Mouse (Mus musculus): ENCODE measurements at regions not wholly inside any gene's neighbourhood (a gene's known extent, or its start where the extent isn't known, plus 50 kb on each side); places are given as distances from the start of the nearest gene placed in this dataset.

DNA sequence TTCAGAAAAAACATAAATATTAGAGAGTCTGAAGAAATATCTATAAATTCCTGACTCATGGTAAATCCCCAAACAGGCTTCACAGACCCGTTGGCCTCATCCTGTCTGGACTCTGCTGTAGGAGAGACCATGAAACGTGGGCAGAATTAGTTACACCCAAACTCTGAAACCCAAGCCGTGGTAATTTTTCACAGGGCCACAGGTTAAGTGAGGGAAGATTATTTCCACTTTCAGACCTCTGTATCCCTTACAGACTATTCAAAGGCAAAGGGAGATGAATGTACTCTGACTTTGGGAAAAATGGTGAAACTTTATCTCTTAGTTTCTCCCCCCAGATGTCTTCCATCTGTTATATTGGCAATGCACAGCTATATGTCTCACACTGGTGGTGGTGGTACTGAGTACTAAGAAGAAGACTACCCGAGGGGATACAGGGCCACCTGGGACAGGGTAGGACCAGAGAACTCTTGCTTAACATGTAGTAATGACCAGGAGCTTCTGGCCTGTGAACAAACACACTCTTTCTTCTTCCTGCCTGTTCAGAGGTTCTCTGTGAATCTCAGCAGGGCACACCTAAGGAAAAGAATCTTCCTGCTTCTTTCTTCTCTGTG lies 388.8 kb upstream of the Actbl2 start:
- Histone ChIP-seq H3K4me3 (no peak overlapping the region), H3K9me3 (no peaks in the 10 kb centered on the region)
- ATAC-seq (ENCODE audit: low FRiP score): no peak

DNA sequence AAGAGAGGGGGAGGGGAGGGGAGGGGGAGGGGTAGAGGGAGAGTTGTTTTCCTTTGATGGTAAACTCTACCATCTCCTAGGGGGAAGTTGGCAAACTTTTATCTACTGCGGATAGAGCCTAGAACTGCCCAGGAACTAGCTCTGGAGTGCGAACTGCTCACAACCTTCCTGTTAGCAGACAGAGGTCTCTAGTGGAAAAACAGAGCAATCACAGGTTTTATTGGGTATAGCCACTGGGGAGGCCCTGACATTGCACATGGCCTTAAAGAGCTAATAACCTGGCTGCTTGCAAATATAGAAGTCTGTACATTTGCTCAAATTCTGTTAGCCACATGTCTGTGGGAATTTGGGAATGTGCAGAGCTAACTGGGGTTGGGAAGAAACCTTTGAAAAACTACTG lies 388.1 kb upstream of the Actbl2 start:
- Histone ChIP-seq H3K9ac (no peak overlapping the region), H3K4me1 (replicated peaks) (no peaks in the 10 kb centered on the region; the same call in 1 of the 2 replicates)
- 45% methylated on average over 2 of the region's 2 CpGs for WGBS

More for the DNA sequence above, 388.8 kb upstream of the Actbl2 start:
- no peak overlapping the region for H3K4me2 ChIP-seq
- no peaks in the 10 kb centered on the region; the same call in 1 of the 2 replicates for H3K4me1 ChIP-seq (replicated peaks)
- H3K36me3 ChIP-seq: no peaks in the 10 kb centered on the region
- H3K9ac ChIP-seq: no peak overlapping the region
- WGBS: 71% methylated on average over 4 of the region's 4 CpGs
- H3K27ac ChIP-seq: no peak overlapping the region
- H3K27me3 ChIP-seq: no peaks in the 10 kb centered on the region

DNA sequence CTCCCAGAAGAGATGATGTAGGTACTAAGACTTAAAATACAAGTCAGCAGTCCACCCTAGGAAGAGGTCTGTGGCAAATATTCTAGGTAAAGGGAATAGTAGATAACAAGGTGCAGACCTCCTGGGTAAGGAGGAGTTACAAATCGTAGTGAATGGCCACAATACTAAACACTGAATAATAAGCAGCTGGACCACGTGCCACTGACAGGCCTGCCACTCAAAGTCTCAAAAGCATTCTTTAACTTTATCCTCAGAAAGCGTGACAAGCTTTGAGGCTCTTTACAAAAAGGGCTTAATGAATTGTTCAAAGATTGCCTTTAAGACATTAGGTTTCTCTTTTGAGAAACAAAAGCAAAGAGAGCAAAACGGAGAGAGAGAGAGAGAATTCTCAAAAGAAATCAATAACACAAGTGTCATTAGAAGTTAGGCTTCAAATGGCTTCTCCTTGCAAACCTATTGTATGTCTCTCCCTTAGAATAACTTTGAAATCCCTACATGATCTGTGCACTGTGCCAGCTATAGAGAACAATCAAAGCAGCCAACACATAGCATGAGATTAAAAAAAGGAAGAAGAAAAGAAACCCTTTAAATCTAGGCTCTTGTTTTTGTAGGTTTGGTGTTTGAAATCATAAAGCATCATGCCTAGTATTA lies 383.6 kb upstream of the Actbl2 start:
- H3K27ac ChIP-seq: no peak overlapping the region
- no peak overlapping the region for H3K4me2 ChIP-seq
- H3K9me3 ChIP-seq: no peaks in the 10 kb centered on the region
- H3K9ac ChIP-seq: no peak overlapping the region
- no peak for ATAC-seq (ENCODE audit: low FRiP score)
- WGBS: 12% methylated on average over 4 of the region's 4 CpGs
- no peaks in the 10 kb centered on the region for H3K36me3 ChIP-seq
- peaks cover 5% of the 10 kb centered on the region; the same call in 1 of the 2 replicates for H3K4me1 ChIP-seq (replicated peaks)
- no peaks in the 10 kb centered on the region for H3K27me3 ChIP-seq
- no peak overlapping the region for H3K4me3 ChIP-seq

More for the DNA sequence above, 388.1 kb upstream of the Actbl2 start:
- no peak overlapping the region for H3K4me3 ChIP-seq
- H3K9me3 ChIP-seq: no peaks in the 10 kb centered on the region
- no peak overlapping the region for H3K4me2 ChIP-seq
- no peak overlapping the region for H3K27ac ChIP-seq
- no peak for ATAC-seq (ENCODE audit: low FRiP score)
- H3K36me3 ChIP-seq: no peaks in the 10 kb centered on the region
- H3K27me3 ChIP-seq: no peaks in the 10 kb centered on the region

DNA sequence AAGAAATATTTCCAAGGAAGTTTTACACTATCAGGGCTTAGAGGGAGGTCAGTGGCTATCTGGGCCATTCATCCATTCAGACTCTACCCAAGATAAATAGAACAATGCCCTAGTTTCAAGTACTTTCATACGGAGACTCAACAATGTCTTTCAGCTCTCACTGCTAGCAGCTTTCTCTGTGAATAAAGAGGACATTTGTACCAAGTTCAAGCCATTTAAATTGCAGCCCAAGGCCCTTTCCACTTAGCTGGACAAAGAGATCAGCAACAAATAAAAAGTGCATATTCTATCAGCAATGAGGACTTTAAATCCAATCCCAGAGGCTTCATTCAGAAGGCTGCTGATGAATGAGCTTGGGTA lies 383.1 kb upstream of the Actbl2 start:
- no peak for ATAC-seq (ENCODE audit: low FRiP score)
- Histone ChIP-seq H3K9me3 (no peaks in the 10 kb centered on the region), H3K27me3 (no peaks in the 10 kb centered on the region), H3K9ac (no peak overlapping the region), H3K4me3 (no peak overlapping the region), H3K27ac (no peak overlapping the region), H3K36me3 (no peaks in the 10 kb centered on the region), H3K4me1 (replicated peaks) (peaks cover 5% of the 10 kb centered on the region; the same call in 1 of the 2 replicates), H3K4me2 (no peak overlapping the region)
- 14% methylated on average over 1 of the region's 1 CpGs for WGBS

DNA sequence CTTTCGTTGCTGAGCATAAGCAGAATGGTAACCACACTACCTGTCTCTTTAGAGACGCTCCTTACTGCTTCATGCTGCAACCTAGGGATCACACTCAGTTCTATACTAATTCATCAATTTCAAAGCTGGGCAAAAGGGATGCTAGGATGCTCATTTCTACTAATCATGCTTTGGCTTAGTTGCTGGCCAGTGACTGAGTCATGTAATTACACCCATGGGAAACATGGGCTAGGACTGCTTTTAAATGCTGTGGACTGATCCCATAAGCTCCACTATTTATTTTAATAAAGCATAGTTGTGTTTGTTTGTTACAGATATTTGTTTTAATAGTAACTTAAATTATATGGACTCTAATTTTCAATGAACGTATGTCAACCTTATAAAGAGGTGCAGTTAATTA lies 373.2 kb upstream of the Actbl2 start:
- Histone ChIP-seq H3K4me1 (replicated peaks) (no peaks in the 10 kb centered on the region; the same call in 1 of the 2 replicates), H3K27ac (no peak overlapping the region), H3K27me3 (no peaks in the 10 kb centered on the region), H3K36me3 (no peaks in the 10 kb centered on the region), H3K9ac (no peak overlapping the region), H3K4me2 (no peak overlapping the region), H3K4me3 (no peak overlapping the region), H3K9me3 (no peaks in the 10 kb centered on the region)
- ATAC-seq (ENCODE audit: low FRiP score): no peak
- WGBS: 75% methylated on average over 3 of the region's 3 CpGs

DNA sequence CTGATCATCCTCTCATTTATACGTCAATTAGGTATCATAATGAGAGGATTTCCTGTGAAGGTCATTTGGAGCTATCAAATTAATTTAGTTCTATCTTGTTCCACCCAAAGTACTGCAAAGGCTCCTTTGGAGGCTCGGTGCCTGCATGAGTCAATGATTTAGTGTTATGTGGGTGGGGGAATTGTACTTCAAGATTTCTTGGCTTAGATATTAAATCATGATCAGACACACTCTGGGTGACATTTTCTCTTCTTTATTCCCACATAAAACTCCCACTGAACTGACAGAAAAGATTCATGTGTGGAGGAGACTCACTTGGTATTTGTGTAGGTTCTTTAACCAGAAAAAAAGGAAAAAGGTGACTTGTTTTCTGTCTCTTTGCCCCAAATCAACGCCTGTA lies 372.6 kb upstream of the Actbl2 start:
- Histone ChIP-seq H3K4me3 (no peak overlapping the region), H3K4me2 (no peak overlapping the region), H3K27ac (no peak overlapping the region), H3K27me3 (no peaks in the 10 kb centered on the region), H3K36me3 (no peaks in the 10 kb centered on the region), H3K9me3 (no peaks in the 10 kb centered on the region), H3K9ac (no peak overlapping the region), H3K4me1 (replicated peaks) (no peaks in the 10 kb centered on the region; the same call in 1 of the 2 replicates)
- WGBS: 69% methylated on average over 3 of the region's 3 CpGs
- no peak for ATAC-seq (ENCODE audit: low FRiP score)

DNA sequence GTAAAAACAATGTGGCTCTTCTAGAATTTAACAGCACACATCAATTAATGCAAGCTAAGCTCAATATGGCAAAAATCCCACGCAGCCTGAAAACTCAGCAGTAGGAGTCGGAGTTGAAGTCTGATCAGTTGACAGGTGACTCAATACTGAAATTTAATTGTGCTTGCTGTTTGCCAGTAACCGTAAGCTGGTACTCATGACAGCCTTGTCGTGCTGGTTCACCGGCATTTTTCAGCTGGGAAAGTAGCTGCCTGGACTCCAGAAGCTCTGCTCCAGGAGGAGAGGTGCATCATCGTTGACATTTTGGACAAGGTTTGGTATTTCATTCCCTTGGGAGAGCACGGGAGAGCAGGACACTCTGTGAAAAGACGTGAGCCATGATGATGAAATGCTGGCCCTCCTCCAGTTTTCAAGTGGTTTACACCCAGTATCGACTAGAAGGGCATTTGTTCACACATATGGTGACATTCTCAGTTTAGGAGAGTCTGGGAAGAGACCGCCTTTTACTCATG lies 372.1 kb upstream of the Actbl2 start:
- no peaks in the 10 kb centered on the region for H3K36me3 ChIP-seq
- no peak for ATAC-seq (ENCODE audit: low FRiP score)
- 76% methylated on average over 10 of the region's 10 CpGs for WGBS

DNA sequence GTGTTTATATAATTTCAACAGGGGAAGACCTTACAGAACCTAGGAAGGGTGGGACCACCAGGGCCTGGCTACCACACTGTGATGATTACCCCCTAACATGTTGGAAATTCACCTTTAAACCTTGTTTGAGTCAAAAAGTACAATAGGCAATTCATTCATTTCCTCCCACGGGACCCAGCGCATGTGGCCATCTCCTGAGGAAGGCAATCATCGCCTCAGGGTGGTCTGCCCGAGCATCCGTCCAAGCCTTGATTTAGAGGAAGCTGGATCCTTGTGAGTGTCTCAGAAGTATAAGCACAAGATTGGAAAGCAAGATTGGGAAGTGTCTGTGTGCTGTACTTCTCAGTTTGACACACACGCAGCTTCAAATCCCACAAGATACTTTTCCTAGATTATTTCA lies 360.9 kb upstream of the Actbl2 start:
- H3K4me1 ChIP-seq (replicated peaks): no peaks in the 10 kb centered on the region
- H3K4me2 ChIP-seq: no peak overlapping the region
- no peak for ATAC-seq (ENCODE audit: low FRiP score)
- H3K4me3 ChIP-seq: no peak overlapping the region
- WGBS: 75% methylated on average over 6 of the region's 6 CpGs
- no peaks in the 10 kb centered on the region for H3K36me3 ChIP-seq
- H3K27me3 ChIP-seq: no peaks in the 10 kb centered on the region
- H3K27ac ChIP-seq: no peak overlapping the region
- no peak overlapping the region for H3K9ac ChIP-seq
- H3K9me3 ChIP-seq: no peaks in the 10 kb centered on the region

More for the DNA sequence above, 372.1 kb upstream of the Actbl2 start:
- no peaks in the 10 kb centered on the region; the same call in 1 of the 2 replicates for H3K4me1 ChIP-seq (replicated peaks)
- no peak overlapping the region for H3K9ac ChIP-seq
- H3K4me3 ChIP-seq: no peak overlapping the region
- no peaks in the 10 kb centered on the region for H3K27me3 ChIP-seq
- H3K4me2 ChIP-seq: no peak overlapping the region
- H3K27ac ChIP-seq: no peak overlapping the region
- no peaks in the 10 kb centered on the region for H3K9me3 ChIP-seq

DNA sequence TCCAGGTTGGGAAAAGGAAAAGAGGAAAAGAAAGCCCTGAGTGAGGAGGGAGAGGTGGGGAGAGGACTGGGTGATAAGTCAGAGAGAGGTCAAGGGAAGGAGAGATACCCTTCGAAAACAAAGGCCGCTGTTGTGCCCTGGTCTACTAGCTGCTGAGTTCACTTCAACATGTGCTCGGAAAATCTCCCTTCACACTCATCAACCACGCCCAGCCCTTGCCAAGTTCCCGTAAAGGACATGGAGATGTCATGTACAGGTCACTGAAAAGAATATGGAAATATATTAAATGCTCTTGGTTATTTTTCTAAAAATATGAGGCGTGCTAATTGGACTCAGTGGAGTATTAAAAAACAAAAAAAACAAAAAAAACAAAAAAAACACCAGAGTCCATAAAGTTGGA lies 359.5 kb upstream of the Actbl2 start:
- Histone ChIP-seq H3K27me3 (no peaks in the 10 kb centered on the region), H3K36me3 (no peaks in the 10 kb centered on the region), H3K9me3 (no peaks in the 10 kb centered on the region), H3K27ac (no peak overlapping the region), H3K4me3 (no peak overlapping the region), H3K4me1 (replicated peaks) (no peaks in the 10 kb centered on the region), H3K9ac (no peak overlapping the region), H3K4me2 (no peak overlapping the region)
- ATAC-seq (ENCODE audit: low FRiP score): no peak
- WGBS: 86% methylated on average over 6 of the region's 6 CpGs

DNA sequence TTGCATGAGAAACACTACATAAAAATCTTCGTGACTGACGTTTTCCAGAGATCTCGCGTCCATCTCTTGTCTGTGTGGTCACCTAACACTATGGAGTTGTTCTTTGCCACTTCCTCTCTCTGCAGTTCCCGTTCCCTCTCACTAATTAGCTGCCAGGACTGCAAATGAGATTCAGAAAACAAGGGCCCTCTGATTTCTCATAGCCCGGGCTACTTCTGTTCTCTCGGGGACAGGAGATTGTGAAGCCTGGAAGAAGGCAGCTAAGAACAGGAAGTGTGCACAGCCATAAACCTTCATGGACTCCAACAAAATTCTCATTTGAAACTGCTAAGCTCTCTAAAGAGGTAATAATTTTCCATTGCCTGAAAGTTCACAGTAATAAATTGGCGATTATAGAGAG lies 358.9 kb upstream of the Actbl2 start:
- WGBS: 77% methylated on average over 8 of the region's 8 CpGs
- no peaks in the 10 kb centered on the region for H3K9me3 ChIP-seq

DNA sequence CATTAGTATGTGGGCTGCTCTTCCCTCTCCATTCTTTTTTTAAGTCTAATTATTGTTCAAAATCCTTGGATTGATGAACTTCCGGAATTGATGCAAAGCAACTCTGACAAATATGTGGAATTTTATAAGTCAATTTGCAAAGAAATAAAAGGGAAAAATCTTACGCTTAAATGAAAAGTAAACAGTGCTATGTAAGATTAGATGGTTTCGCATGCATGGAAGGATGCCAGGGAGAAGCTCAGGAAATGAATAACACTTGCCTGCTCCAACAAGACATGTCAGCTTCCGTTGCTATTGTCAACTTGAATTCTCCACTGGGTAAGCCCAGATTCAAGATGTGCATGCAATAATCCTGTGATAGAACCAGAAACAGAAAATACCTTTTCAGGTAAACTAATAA lies 357.2 kb upstream of the Actbl2 start:
- Histone ChIP-seq H3K36me3 (no peaks in the 10 kb centered on the region), H3K9ac (no peak overlapping the region), H3K4me1 (replicated peaks) (no peaks in the 10 kb centered on the region), H3K4me2 (no peak overlapping the region), H3K9me3 (no peaks in the 10 kb centered on the region), H3K27me3 (no peaks in the 10 kb centered on the region), H3K4me3 (no peak overlapping the region), H3K27ac (no peak overlapping the region)
- 66% methylated on average over 4 of the region's 4 CpGs for WGBS
- no peak for ATAC-seq (ENCODE audit: low FRiP score)

More for the DNA sequence above, 358.9 kb upstream of the Actbl2 start:
- H3K9ac ChIP-seq: no peak overlapping the region
- H3K36me3 ChIP-seq: no peaks in the 10 kb centered on the region
- H3K4me2 ChIP-seq: no peak overlapping the region
- H3K27me3 ChIP-seq: no peaks in the 10 kb centered on the region
- H3K4me3 ChIP-seq: no peak overlapping the region
- no peaks in the 10 kb centered on the region for H3K4me1 ChIP-seq (replicated peaks)
- H3K27ac ChIP-seq: no peak overlapping the region
- no peak for ATAC-seq (ENCODE audit: low FRiP score)

DNA sequence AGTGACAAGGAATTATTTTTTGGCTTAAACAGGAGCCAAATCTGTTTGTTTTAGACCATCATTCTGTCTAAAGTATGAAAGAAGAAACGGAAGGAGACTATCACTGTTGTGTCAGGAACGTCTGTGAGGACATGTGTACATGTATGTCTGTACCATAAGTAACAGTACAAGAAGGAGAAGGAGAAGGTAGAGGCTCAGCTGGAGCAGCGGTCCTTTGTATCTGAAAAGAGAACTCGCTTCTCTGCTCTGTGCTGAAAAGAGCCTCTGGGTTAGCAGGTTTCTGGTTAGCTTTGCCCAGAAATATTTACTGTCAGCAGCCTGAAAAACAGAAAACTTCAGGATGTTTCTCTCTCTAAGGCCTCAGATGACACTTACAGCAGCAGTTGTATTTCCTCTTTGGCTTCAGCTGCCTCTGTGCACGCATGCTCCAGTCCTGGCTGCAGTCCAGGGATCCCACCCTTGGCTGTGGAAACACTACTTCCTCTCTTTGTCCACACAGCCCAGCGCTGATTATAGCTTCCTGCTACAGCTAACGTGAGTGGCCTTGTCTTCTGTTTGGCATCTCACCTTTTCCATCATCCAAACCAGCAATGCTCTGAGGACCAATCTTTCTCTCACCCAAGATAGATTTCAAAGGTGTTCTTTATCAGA lies 351.7 kb upstream of the Actbl2 start:
- Histone ChIP-seq H3K4me3 (no peak overlapping the region), H3K27me3 (no peaks in the 10 kb centered on the region), H3K9ac (no peak overlapping the region), H3K9me3 (no peaks in the 10 kb centered on the region), H3K27ac (0 out of 2 replicates have a peak overlapping the region, but pooled peaks have one; percentile 1), H3K4me1 (replicated peaks) (no peaks in the 10 kb centered on the region), H3K36me3 (no peaks in the 10 kb centered on the region), H3K4me2 (no peak overlapping the region)
- 65% methylated on average over 7 of the region's 7 CpGs for WGBS
- ATAC-seq (ENCODE audit: low FRiP score): no peak
